In the genomic region with DNA sequence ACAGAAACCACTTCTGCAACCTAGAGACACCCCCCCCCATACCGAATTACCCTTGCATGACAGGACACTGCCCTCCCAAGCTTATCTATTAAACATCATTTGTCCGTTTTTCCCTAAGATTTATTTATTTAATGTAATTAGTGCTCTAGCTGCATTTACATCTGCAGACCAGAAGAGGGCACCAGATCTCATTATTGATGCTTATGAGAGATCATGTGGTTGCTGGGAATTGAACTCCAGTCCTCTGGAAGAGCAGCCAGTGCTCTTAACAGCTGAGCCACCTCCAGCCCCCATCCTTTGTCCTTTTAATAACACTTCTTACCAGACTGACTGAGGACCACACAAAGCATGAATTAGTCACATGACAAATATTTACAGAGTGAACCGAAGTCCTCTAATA, we compare ENCODE assay signal across 23 mouse cellular contexts. TPM values are rescaled to one million over a fixed set of nuclear protein-coding genes. Genes with fewer than 3 reads are reported as not detected.
DNase-seq lines count a peak whose midpoint lies in the region; ATAC-seq and TF ChIP-seq lines count a peak whose summit lies in the region.
"Had no signal": no experiment of that assay in that cellular context is flagged by ENCODE, and none has a peak within 500 bp of the region (broad histone marks: within the 10 kb centered on the region; RNA-seq: fewer than 3 reads in every experiment).

No protein-coding gene starts in this region.

- no peak for TF ChIP-seq EP300 in liver, postnatal 0 days (IDR thresholded peaks at IDR 0.05; ENCODE audit: low read depth)

- intact Hi-C loops in gastrocnemius, adult 2 months (cut with DNase I) = no loop called here

- DNase-seq in gastrocnemius, adult 2 months = no peak
- no peak for DNase-seq in gastrocnemius, postnatal 4 days (ENCODE audit: low spot score in 2 of 2)
- no peak for DNase-seq in liver, postnatal 0 days
- peak; percentile 66 for DNase-seq in ES-CJ7 (ENCODE audit: low read depth, low spot score)
- peak; percentile 23 for DNase-seq in naive thymus-derived CD4-positive, alpha-beta T cell, adult 2 months (ENCODE audit: low read depth)
- DNase-seq in frontal cortex, postnatal 10 days (ENCODE audit: low spot score in 2 of 2) = no peak
- DNase-seq: cerebellum, adult 11 months; gastrocnemius, postnatal 10 days; kidney, adult 18-20 months; lung, postnatal 14 days; right cerebral cortex, postnatal 4 days had no signal

- WGBS in liver, postnatal 0 days (ENCODE audit: insufficient replicate concordance) = 50% methylated on average over 3 of the region's 3 CpGs
- 52% methylated on average over 3 of the region's 3 CpGs for WGBS in liver, embryonic 12.5 days (ENCODE audit: insufficient replicate concordance)

- H3K27me3 ChIP-seq in liver, postnatal 0 days (ENCODE audit: insufficient read depth, low read length) = no peaks in the 10 kb centered on the region
- peaks cover 4% of the 10 kb centered on the region; the same call in 1 of the 2 replicates for H3K27me3 ChIP-seq in liver, embryonic 12.5 days (replicated peaks)
- H3K27me3 ChIP-seq: embryonic facial prominence, embryonic 15.5 days had no signal

- ATAC-seq in liver, postnatal 0 days = no peak
- ATAC-seq in liver, embryonic 12.5 days = no peak
- ATAC-seq in erythroblast, adult 5-6 weeks (replicated peaks; ENCODE audit: low FRiP score, poor library complexity, severe bottlenecking) = no peak
- ATAC-seq: forebrain, embryonic 14.5 days; midbrain, embryonic 13.5 days had no signal

- H3K36me3 ChIP-seq in liver, postnatal 0 days (replicated peaks; ENCODE audit: insufficient read depth, low read length) = no peaks in the 10 kb centered on the region
- H3K36me3 ChIP-seq in liver, embryonic 12.5 days = no peaks in the 10 kb centered on the region
- H3K36me3 ChIP-seq: embryonic facial prominence, embryonic 15.5 days; heart, embryonic 12.5 days; midbrain, embryonic 13.5 days had no signal

- no peaks in the 10 kb centered on the region for H3K4me1 ChIP-seq in liver, postnatal 0 days (ENCODE audit: insufficient read depth)
- H3K4me1 ChIP-seq in liver, embryonic 12.5 days = peaks cover 50% of the 10 kb centered on the region
- H3K4me1 ChIP-seq: embryonic facial prominence, embryonic 15.5 days; midbrain, embryonic 13.5 days had no signal

- no peak overlapping the region for H3K9ac ChIP-seq in liver, postnatal 0 days (replicated peaks)
- H3K9ac ChIP-seq in liver, embryonic 12.5 days = no peak overlapping the region
- H3K9ac ChIP-seq: embryonic facial prominence, embryonic 15.5 days; heart, embryonic 12.5 days; midbrain, embryonic 13.5 days had no signal

- H3K4me3 ChIP-seq in gastrocnemius, adult 2 months = no peak overlapping the region
- no peak overlapping the region for H3K4me3 ChIP-seq in liver, postnatal 0 days (ENCODE audit: low read depth, low read length)
- H3K4me3 ChIP-seq in liver, embryonic 12.5 days = no peak overlapping the region
- H3K4me3 ChIP-seq: embryonic facial prominence, embryonic 15.5 days; heart, embryonic 12.5 days; midbrain, embryonic 13.5 days had no signal

- peak; percentile 56 for TF ChIP-seq CTCF in gastrocnemius, adult 2 months (IDR thresholded peaks at IDR 0.05)
- peak; percentile 64 for TF ChIP-seq CTCF in liver, postnatal 0 days (IDR thresholded peaks at IDR 0.05; ENCODE audit: low read depth)

- H3K27ac ChIP-seq in gastrocnemius, adult 2 months = no peak overlapping the region
- no peak overlapping the region for H3K27ac ChIP-seq in liver, postnatal 0 days (ENCODE audit: low read depth)
- no peak overlapping the region for H3K27ac ChIP-seq in liver, embryonic 12.5 days
- H3K27ac ChIP-seq: embryonic facial prominence, embryonic 15.5 days; midbrain, embryonic 13.5 days had no signal

- no peak overlapping the region for H3K4me2 ChIP-seq in liver, postnatal 0 days (ENCODE audit: low read depth, low read length)
- H3K4me2 ChIP-seq in liver, embryonic 12.5 days = no peak overlapping the region
- H3K4me2 ChIP-seq: embryonic facial prominence, embryonic 15.5 days; heart, embryonic 12.5 days; midbrain, embryonic 13.5 days had no signal

- no peaks in the 10 kb centered on the region for H3K9me3 ChIP-seq in liver, postnatal 0 days (ENCODE audit: low read length)
- H3K9me3 ChIP-seq in liver, embryonic 12.5 days (replicated peaks) = no peaks in the 10 kb centered on the region
- H3K9me3 ChIP-seq: embryonic facial prominence, embryonic 15.5 days had no signal

RNA-seq across cellular contexts. Expression of a gene that starts 27.3 kb away (rescaled TPM):
- 1 to 10 TPM; 1.8 to 6.9 TPM for total RNA-seq in gastrocnemius, adult 2 months (2021)
- total RNA-seq in gastrocnemius, postnatal 4 days (2021) = 10 to 100 TPM in 1 of 2 experiments, 1 to 10 TPM in 1; 9.7 to 12.8 TPM
- 18.8 and 19.3 TPM in 2 replicates for polyA plus RNA-seq in liver, postnatal 0 days (2015; fragmentation: Nextera tagmentation; extraction: Ambion mirVana)
- polyA plus RNA-seq in liver, embryonic 12.5 days (2016; fragmentation: Nextera tagmentation; extraction: Ambion mirVana) = 1.4 and 1.5 TPM in 2 replicates
- 71.3 and 98.6 TPM in 2 replicates for total RNA-seq in erythroblast, adult 5-6 weeks (2015; ENCODE audit: low replicate concordance)
- 29.3 and 58.3 TPM in 2 replicates for total RNA-seq in erythroblast, adult 5-6 weeks (2017; ENCODE audit: low replicate concordance)

RNA-seq across cellular contexts. Expression of a gene that starts 38.6 kb away (rescaled TPM):
- 100 to 1,000 TPM; 192 to 318 TPM for total RNA-seq in gastrocnemius, adult 2 months (2021)
- 10 to 100 TPM; 64.5 to 81.3 TPM for total RNA-seq in gastrocnemius, postnatal 4 days (2021)
- 0.14 TPM in 1 of 2 replicates, not detected in the other for polyA plus RNA-seq in liver, postnatal 0 days (2015; fragmentation: Nextera tagmentation; extraction: Ambion mirVana)
- 0.37 and 1.1 TPM in 2 replicates for polyA plus RNA-seq in liver, embryonic 12.5 days (2016; fragmentation: Nextera tagmentation; extraction: Ambion mirVana)
- not detected in 2 replicates for total RNA-seq in erythroblast, adult 5-6 weeks (2015; ENCODE audit: low replicate concordance)
- total RNA-seq in erythroblast, adult 5-6 weeks (2017; ENCODE audit: low replicate concordance) = not detected in 2 replicates
- total RNA-seq: common myeloid progenitor, adult 5-6 weeks; layer of hippocampus, adult 18-20 months; left cerebral cortex, postnatal 10 days; liver, adult 2 months had no signal
- polyA plus RNA-seq: liver, adult 2 months had no signal

RNA-seq across cellular contexts. Expression of a gene that starts 43.6 kb away (rescaled TPM):
- not detected for total RNA-seq in gastrocnemius, adult 2 months (2021)
- under 1 TPM; 0.16 to 0.27 TPM for total RNA-seq in gastrocnemius, postnatal 4 days (2021)
- polyA plus RNA-seq in liver, postnatal 0 days (2015; fragmentation: Nextera tagmentation; extraction: Ambion mirVana) = 0.26 TPM in 2 replicates
- polyA plus RNA-seq in liver, embryonic 12.5 days (2016; fragmentation: Nextera tagmentation; extraction: Ambion mirVana) = 0.07 and 0.12 TPM in 2 replicates
- total RNA-seq in erythroblast, adult 5-6 weeks (2015; ENCODE audit: low replicate concordance) = 1.3 and 2.9 TPM in 2 replicates
- total RNA-seq in erythroblast, adult 5-6 weeks (2017; ENCODE audit: low replicate concordance) = 0.28 TPM in 1 of 2 replicates, not detected in the other
- total RNA-seq: adrenal gland, postnatal 4 days; liver, adult 2 months had no signal
- polyA plus RNA-seq: hindbrain, embryonic 11.5 days; liver, adult 2 months had no signal

Comparison
In these comparisons a context has a peak if more than half of its experiments do, and no peak if none do; other contexts are left out.
1. DNase-seq: peak in ES-CJ7 (single experiment) and naive thymus-derived CD4-positive, alpha-beta T cell, adult 2 months (single experiment); none in gastrocnemius, adult 2 months (single experiment), gastrocnemius, postnatal 4 days (0 of 2), liver, postnatal 0 days (single experiment) and frontal cortex, postnatal 10 days (0 of 2).
2. RNA of a gene that starts 38.6 kb away (total RNA-seq): 192 to 318 TPM in gastrocnemius, adult 2 months and 64.5 to 81.3 TPM in gastrocnemius, postnatal 4 days; not detected in erythroblast, adult 5-6 weeks; every median in the first group is over 10 times any median in the second.